Mouse (Mus musculus): ENCODE results near the gene Fyco1. TPM values are rescaled to one million over a fixed set of nuclear protein-coding genes. Genes with fewer than 3 reads are reported as not detected.

The Fyco1 gene
- polyA plus RNA-seq, 1 experiment from 2014 or later, result 4.3 TPM

- Histone ChIP-seq H3K36me3 (replicated peaks; ENCODE audit: insufficient read depth, low read length) (peaks cover 26% of the 10 kb centered on the region), H3K27me3 (ENCODE audit: insufficient read depth, low read length) (no peaks in the 10 kb centered on the region), H3K9ac (replicated peaks) (no peak within 1 kb of the TSS), H3K4me1 (ENCODE audit: insufficient read depth) (no peaks in the 10 kb centered on the region), H3K27ac (ENCODE audit: low read depth) (no peak within 1 kb of the TSS), H3K4me2 (ENCODE audit: low read depth, low read length) (no peak within 1 kb of the TSS), H3K9me3 (ENCODE audit: low read length) (no peaks in the 10 kb centered on the region), H3K4me3 (ENCODE audit: low read depth, low read length) (no peak within 1 kb of the TSS)
- TF ChIP-seq CTCF (IDR thresholded peaks at IDR 0.05; ENCODE audit: low read depth) (no peak), EP300 (IDR thresholded peaks at IDR 0.05; ENCODE audit: low read depth) (no peak)
- 90% methylated on average over 5 of the region's 5 CpGs for WGBS (ENCODE audit: insufficient replicate concordance)
- ATAC-seq (no peak), DNase-seq (no peak)
Measured at GRCm38 (mm10) chr9:123806267-123806666, 45.4 kb downstream of the Fyco1 start, which contains the start of gene Cxcr6. Gene Cxcr6 (plus strand): TSS chr9:123806475.

- Histone ChIP-seq H3K9ac (replicated peaks) (no peak overlapping the region), H3K4me3 (ENCODE audit: low read depth, low read length) (no peak overlapping the region), H3K9me3 (ENCODE audit: low read length) (no peaks in the 10 kb centered on the region), H3K27ac (ENCODE audit: low read depth) (no peak overlapping the region), H3K4me2 (ENCODE audit: low read depth, low read length) (no peak overlapping the region), H3K4me1 (ENCODE audit: insufficient read depth) (no peaks in the 10 kb centered on the region), H3K27me3 (ENCODE audit: insufficient read depth, low read length) (no peaks in the 10 kb centered on the region), H3K36me3 (replicated peaks; ENCODE audit: insufficient read depth, low read length) (peaks cover 29% of the 10 kb centered on the region)
- WGBS (ENCODE audit: insufficient replicate concordance), result 70% methylated on average over 2 of the region's 2 CpGs
- ATAC-seq (no peak), DNase-seq (no peak)
- TF ChIP-seq CTCF (IDR thresholded peaks at IDR 0.05; ENCODE audit: low read depth) (no peak), EP300 (IDR thresholded peaks at IDR 0.05; ENCODE audit: low read depth) (no peak)
Measured at GRCm38 (mm10) chr9:123805241-123805640, 46.5 kb downstream of the Fyco1 start.

GRCm38 (mm10) chr9:123802896-123803295 lies 48.8 kb downstream of the Fyco1 start:
- no peak overlapping the region for H3K9ac ChIP-seq (replicated peaks)
- no peak overlapping the region for H3K27ac ChIP-seq (ENCODE audit: low read depth)
- TF ChIP-seq CTCF (IDR thresholded peaks at IDR 0.05; ENCODE audit: low read depth) (peak; percentile 47), EP300 (IDR thresholded peaks at IDR 0.05; ENCODE audit: low read depth) (no peak)
- no peak for ATAC-seq
- no peaks in the 10 kb centered on the region for H3K27me3 ChIP-seq (ENCODE audit: insufficient read depth, low read length)
- H3K36me3 ChIP-seq (replicated peaks; ENCODE audit: insufficient read depth, low read length), result peaks cover 39% of the 10 kb centered on the region
- no peak overlapping the region for H3K4me3 ChIP-seq (ENCODE audit: low read depth, low read length)
- H3K4me2 ChIP-seq (ENCODE audit: low read depth, low read length), result no peak overlapping the region
- H3K4me1 ChIP-seq (ENCODE audit: insufficient read depth), result no peaks in the 10 kb centered on the region
- DNase-seq, result no peak
- H3K9me3 ChIP-seq (ENCODE audit: low read length), result no peaks in the 10 kb centered on the region

- no peak overlapping the region for H3K9ac ChIP-seq (replicated peaks)
- H3K4me1 ChIP-seq (ENCODE audit: insufficient read depth), result no peaks in the 10 kb centered on the region
- H3K9me3 ChIP-seq (ENCODE audit: low read length), result no peaks in the 10 kb centered on the region
- H3K4me2 ChIP-seq (ENCODE audit: low read depth, low read length), result no peak overlapping the region
- no peak overlapping the region for H3K27ac ChIP-seq (ENCODE audit: low read depth)
- 69% methylated on average over 2 of the region's 2 CpGs for WGBS (ENCODE audit: insufficient replicate concordance)
- no peak for TF ChIP-seq EP300 (IDR thresholded peaks at IDR 0.05; ENCODE audit: low read depth)
- no peak for DNase-seq
- no peak overlapping the region for H3K4me3 ChIP-seq (ENCODE audit: low read depth, low read length)
- H3K36me3 ChIP-seq (replicated peaks; ENCODE audit: insufficient read depth, low read length), result peaks cover 44% of the 10 kb centered on the region
- H3K27me3 ChIP-seq (ENCODE audit: insufficient read depth, low read length), result no peaks in the 10 kb centered on the region
- ATAC-seq, result no peak
Measured at GRCm38 (mm10) chr9:123802421-123802820, 49.3 kb downstream of the Fyco1 start.

GRCm38 (mm10) chr9:123801527-123801926 lies 50.2 kb downstream of the Fyco1 start:
- Histone ChIP-seq H3K36me3 (replicated peaks; ENCODE audit: insufficient read depth, low read length) (peaks cover 52% of the 10 kb centered on the region), H3K27me3 (ENCODE audit: insufficient read depth, low read length) (no peaks in the 10 kb centered on the region), H3K4me1 (ENCODE audit: insufficient read depth) (no peaks in the 10 kb centered on the region), H3K4me3 (ENCODE audit: low read depth, low read length) (no peak overlapping the region), H3K9me3 (ENCODE audit: low read length) (no peaks in the 10 kb centered on the region), H3K4me2 (ENCODE audit: low read depth, low read length) (no peak overlapping the region), H3K9ac (replicated peaks) (no peak overlapping the region), H3K27ac (ENCODE audit: low read depth) (no peak overlapping the region)
- WGBS (ENCODE audit: insufficient replicate concordance), result 91% methylated on average over 1 of the region's 1 CpGs
- DNase-seq (no peak), ATAC-seq (no peak)
- TF ChIP-seq EP300 (IDR thresholded peaks at IDR 0.05; ENCODE audit: low read depth) (no peak), CTCF (IDR thresholded peaks at IDR 0.05; ENCODE audit: low read depth) (no peak)

GRCm38 (mm10) chr9:123796174-123796573 lies 55.5 kb downstream of the Fyco1 start:
- ATAC-seq, result no peak
- H3K9me3 ChIP-seq (ENCODE audit: low read length), result no peaks in the 10 kb centered on the region
- no peak overlapping the region for H3K4me2 ChIP-seq (ENCODE audit: low read depth, low read length)
- H3K27me3 ChIP-seq (ENCODE audit: insufficient read depth, low read length), result no peaks in the 10 kb centered on the region
- H3K9ac ChIP-seq (replicated peaks), result no peak overlapping the region
- peaks cover 86% of the 10 kb centered on the region for H3K36me3 ChIP-seq (replicated peaks; ENCODE audit: insufficient read depth, low read length)
- no peak overlapping the region for H3K27ac ChIP-seq (ENCODE audit: low read depth)
- DNase-seq, result peak; percentile 36
- no peak overlapping the region for H3K4me3 ChIP-seq (ENCODE audit: low read depth, low read length)
- no peak for TF ChIP-seq EP300 (IDR thresholded peaks at IDR 0.05; ENCODE audit: low read depth)
- peak; percentile 77 for TF ChIP-seq CTCF (IDR thresholded peaks at IDR 0.05; ENCODE audit: low read depth)
- WGBS (ENCODE audit: insufficient replicate concordance), result 78% methylated on average over 3 of the region's 3 CpGs
- no peaks in the 10 kb centered on the region for H3K4me1 ChIP-seq (ENCODE audit: insufficient read depth)

All from liver, postnatal 0 days (tissue).